Mouse (Mus musculus) liver, embryonic 13.5 days (tissue): ENCODE results near the gene Optn. TPM values are rescaled to one million over a fixed set of nuclear protein-coding genes. Genes with fewer than 3 reads are reported as not detected.
A peak's percentile ranks its signal among the peaks of the same experiment; 100 is the strongest.

ENCODE experiments used
- ATAC-seq: fragments of 200-750 bp; cut with Nextera tagmentation; 2 replicates; pipeline ENCODE4 v1.8.0; 2017; ENCODE audit warnings: low read depth, mild to moderate bottlenecking, moderate number of reproducible peaks, moderate library complexity
- DNase-seq: peaks from one replicate; pipeline ENCODE4 v3.0.0; 2022
- H3K27ac ChIP-seq: fragments of 300-500 bp; sonication (generic); 2 replicates; pipeline ENCODE4 v1.5.1; 2015; ENCODE audit warnings: moderate library complexity, mild to moderate bottlenecking, inconsistent platforms
- H3K27me3 ChIP-seq: fragments of 300-500 bp; sonication (generic); 2 replicates; pipeline ENCODE4 v1.6.1; 2015; ENCODE audit warnings: mild to moderate bottlenecking, inconsistent platforms
- H3K36me3 ChIP-seq: fragments of 300-500 bp; sonication (generic); 2 replicates; pipeline ENCODE4 v1.6.1; 2015; ENCODE audit warnings: mild to moderate bottlenecking, inconsistent platforms
- H3K4me1 ChIP-seq: fragments of 300-500 bp; sonication (generic); replicated peaks from 2 replicates; pipeline ENCODE4 v1.6.1; 2015; ENCODE audit warnings: inconsistent platforms
- H3K4me2 ChIP-seq: fragments of 300-500 bp; sonication (generic); 2 replicates; pipeline ENCODE4 v1.6.1; 2015; ENCODE audit warnings: inconsistent platforms, mild to moderate bottlenecking, moderate library complexity
- H3K4me3 ChIP-seq: fragments of 300-500 bp; sonication (generic); replicated peaks from 2 replicates; pipeline ENCODE4 v1.5.1; 2015; ENCODE audit warnings: mild to moderate bottlenecking, inconsistent platforms
- H3K9ac ChIP-seq: fragments of 300-500 bp; sonication (generic); 2 replicates; pipeline ENCODE4 v1.6.1; 2015; ENCODE audit warnings: mild to moderate bottlenecking, inconsistent platforms
- H3K9me3 ChIP-seq: fragments of 300-500 bp; sonication (generic); replicated peaks from 2 replicates; pipeline ENCODE4 v1.6.1; 2016; ENCODE audit warnings: inconsistent platforms
- WGBS: fragments of 180-500 bp; shearing (Covaris S2); methylation state at CpG from one replicate; pipeline ENCODE4 v1.1.7; 2015; ENCODE audit not compliant: insufficient replicate concordance; 5-methylcytosine and 5-hydroxymethylcytosine counted together
- polyA plus RNA-seq: library from polyadenylated mRNA; unstranded; fragments of >200 nt; fragmentation: Nextera tagmentation; extraction: Ambion mirVana; gene quantifications from 2 replicates; pipeline ENCODE4 v1.2.1, GENCODE M21; 2015

Optn gene
- polyA plus RNA-seq, 1 experiment from 2014 or later, result 15.2 TPM

- H3K4me2 ChIP-seq, result no peak overlapping the region
- no peaks in the 10 kb centered on the region for H3K9me3 ChIP-seq
- H3K9ac ChIP-seq, result no peak overlapping the region
- no peak overlapping the region for H3K27ac ChIP-seq
- no peak for DNase-seq
- ATAC-seq, result no peak
- peaks cover 96% of the 10 kb centered on the region for H3K36me3 ChIP-seq
- no peak overlapping the region for H3K4me3 ChIP-seq
- 88% methylated on average over 6 of the region's 6 CpGs for WGBS
- no peaks in the 10 kb centered on the region for H3K4me1 ChIP-seq
- H3K27me3 ChIP-seq, result no peaks in the 10 kb centered on the region
These were observed 62.6 kb downstream of the Optn start for GRCm38 (mm10) chr2:5001266-5001665.

- no peak for DNase-seq
- peaks cover 98% of the 10 kb centered on the region for H3K36me3 ChIP-seq
- 65% methylated on average over 3 of the region's 3 CpGs for WGBS
- no peak overlapping the region for H3K4me3 ChIP-seq
- no peak overlapping the region for H3K4me2 ChIP-seq
- H3K9ac ChIP-seq, result no peak overlapping the region
- no peaks in the 10 kb centered on the region for H3K4me1 ChIP-seq
- no peak overlapping the region for H3K27ac ChIP-seq
- no peaks in the 10 kb centered on the region for H3K9me3 ChIP-seq
- H3K27me3 ChIP-seq, result no peaks in the 10 kb centered on the region
- no peak for ATAC-seq
These were observed 64.9 kb downstream of the Optn start for GRCm38 (mm10) chr2:4998905-4999304.

- Histone ChIP-seq H3K4me3 (no peak overlapping the region), H3K27me3 (no peaks in the 10 kb centered on the region), H3K27ac (no peak overlapping the region), H3K9me3 (no peaks in the 10 kb centered on the region), H3K4me2 (no peak overlapping the region), H3K9ac (no peak overlapping the region), H3K4me1 (no peaks in the 10 kb centered on the region), H3K36me3 (peaks cover 97% of the 10 kb centered on the region)
- ATAC-seq (peak; percentile 37), DNase-seq (no peak)
- WGBS, result 85% methylated on average over 6 of the region's 6 CpGs
These were observed 67.4 kb downstream of the Optn start for GRCm38 (mm10) chr2:4996421-4996824.

- ATAC-seq (no peak), DNase-seq (no peak)
- H3K9me3 ChIP-seq, result no peaks in the 10 kb centered on the region
- H3K4me3 ChIP-seq, result no peak overlapping the region
- 87% methylated on average over 11 of the region's 11 CpGs for WGBS
- no peak overlapping the region for H3K9ac ChIP-seq
- no peaks in the 10 kb centered on the region for H3K27me3 ChIP-seq
- H3K36me3 ChIP-seq, result peaks cover 97% of the 10 kb centered on the region
- no peaks in the 10 kb centered on the region for H3K4me1 ChIP-seq
- no peak overlapping the region for H3K27ac ChIP-seq
- no peak overlapping the region for H3K4me2 ChIP-seq
These were observed 68.2 kb downstream of the Optn start for GRCm38 (mm10) chr2:4995646-4996045.

GRCm38 (mm10) chr2:4994436-4994835 lies 69.4 kb downstream of the Optn start:
- DNase-seq (no peak), ATAC-seq (no peak)
- Histone ChIP-seq H3K4me2 (no peak overlapping the region), H3K9ac (no peak overlapping the region), H3K4me3 (no peak overlapping the region), H3K27ac (no peak overlapping the region), H3K4me1 (no peaks in the 10 kb centered on the region), H3K27me3 (no peaks in the 10 kb centered on the region), H3K9me3 (no peaks in the 10 kb centered on the region), H3K36me3 (peaks cover 97% of the 10 kb centered on the region)
- 84% methylated on average over 4 of the region's 4 CpGs for WGBS

GRCm38 (mm10) chr2:4993584-4993983 lies 70.3 kb downstream of the Optn start:
- WGBS, result 84% methylated on average over 11 of the region's 11 CpGs
- Histone ChIP-seq H3K9me3 (no peaks in the 10 kb centered on the region), H3K4me1 (no peaks in the 10 kb centered on the region), H3K27me3 (no peaks in the 10 kb centered on the region), H3K4me2 (no peak overlapping the region), H3K9ac (no peak overlapping the region), H3K36me3 (peaks cover 93% of the 10 kb centered on the region), H3K4me3 (no peak overlapping the region), H3K27ac (no peak overlapping the region)
- no peak for DNase-seq
- ATAC-seq, result no peak

- H3K9ac ChIP-seq, result no peak overlapping the region
- no peaks in the 10 kb centered on the region; the same call in 1 of the 2 replicates for H3K4me1 ChIP-seq
- H3K4me3 ChIP-seq, result no peak overlapping the region
- no peaks in the 10 kb centered on the region for H3K27me3 ChIP-seq
- H3K27ac ChIP-seq, result no peak overlapping the region
- no peak for ATAC-seq
- 73% methylated on average over 11 of the region's 11 CpGs for WGBS
- DNase-seq, result no peak
- peaks cover 49% of the 10 kb centered on the region for H3K36me3 ChIP-seq
- H3K9me3 ChIP-seq, result no peaks in the 10 kb centered on the region
- no peak overlapping the region for H3K4me2 ChIP-seq
These were observed 74.9 kb downstream of the Optn start for GRCm38 (mm10) chr2:4988826-4989424.

GRCm38 (mm10) chr2:4987388-4988180 lies 76.3 kb downstream of the Optn start:
- H3K4me3 ChIP-seq, result no peak overlapping the region
- ATAC-seq, result no peak
- H3K9me3 ChIP-seq, result no peaks in the 10 kb centered on the region
- H3K9ac ChIP-seq, result no peak overlapping the region
- no peak overlapping the region for H3K4me2 ChIP-seq
- H3K27me3 ChIP-seq, result no peaks in the 10 kb centered on the region
- H3K27ac ChIP-seq, result no peak overlapping the region
- H3K36me3 ChIP-seq, result peaks cover 35% of the 10 kb centered on the region
- no peaks in the 10 kb centered on the region; the same call in 1 of the 2 replicates for H3K4me1 ChIP-seq
- no peak for DNase-seq
- 72% methylated on average over 8 of the region's 8 CpGs for WGBS

- no peak overlapping the region for H3K27ac ChIP-seq
- ATAC-seq (no peak), DNase-seq (no peak)
- H3K9me3 ChIP-seq, result no peaks in the 10 kb centered on the region
- H3K4me1 ChIP-seq, result no peaks in the 10 kb centered on the region; the same call in 1 of the 2 replicates
- H3K9ac ChIP-seq, result no peak overlapping the region
- H3K36me3 ChIP-seq, result peaks cover 28% of the 10 kb centered on the region
- H3K4me3 ChIP-seq, result no peak overlapping the region
- 84% methylated on average over 4 of the region's 4 CpGs for WGBS
- H3K27me3 ChIP-seq, result no peaks in the 10 kb centered on the region
- H3K4me2 ChIP-seq, result no peak overlapping the region
These were observed 77.1 kb downstream of the Optn start for GRCm38 (mm10) chr2:4986798-4987197.

GRCm38 (mm10) chr2:4985000-4985399 lies 78.9 kb downstream of the Optn start:
- Histone ChIP-seq H3K4me1 (no peaks in the 10 kb centered on the region; the same call in 1 of the 2 replicates), H3K36me3 (peaks cover 11% of the 10 kb centered on the region; the same call in 1 of the 2 replicates), H3K9ac (no peak overlapping the region), H3K27me3 (no peaks in the 10 kb centered on the region), H3K4me2 (no peak overlapping the region), H3K4me3 (no peak overlapping the region), H3K9me3 (no peaks in the 10 kb centered on the region), H3K27ac (no peak overlapping the region)
- 67% methylated on average over 6 of the region's 6 CpGs for WGBS
- ATAC-seq (no peak), DNase-seq (no peak)

- Histone ChIP-seq H3K36me3 (0 out of 2 replicates have a peak, but pooled peaks cover 5% of the 10 kb centered on the region), H3K4me2 (no peak overlapping the region), H3K9me3 (no peaks in the 10 kb centered on the region), H3K4me1 (no peaks in the 10 kb centered on the region; the same call in 1 of the 2 replicates), H3K27ac (no peak overlapping the region), H3K9ac (no peak overlapping the region), H3K4me3 (no peak overlapping the region), H3K27me3 (no peaks in the 10 kb centered on the region)
- DNase-seq, result no peak
- WGBS, result 41% methylated on average over 5 of the region's 5 CpGs
- no peak for ATAC-seq
These were observed 79.9 kb downstream of the Optn start for GRCm38 (mm10) chr2:4983987-4984386.
